Mouse (Mus musculus) cerebellum, adult 2 months (tissue): ENCODE results near the gene Samhd1. TPM values are rescaled to one million over a fixed set of nuclear protein-coding genes. Genes with fewer than 3 reads are reported as not detected.

Experiments used
- DNase-seq, 2 experiments: peaks; one replicate each; pipeline ENCODE4 v3.0.0; 2021
- H3K27ac ChIP-seq: fragments of 200-500 bp; 2 replicates; pipeline ENCODE4 v1.5.1; 2012; ENCODE audit warnings: low read length, control low read depth, inconsistent platforms; ENCODE audit not compliant: insufficient read depth
- H3K27me3 ChIP-seq: fragments of 200-500 bp; 2 replicates; pipeline ENCODE4 v1.6.1; 2012; ENCODE audit warnings: inconsistent platforms, mild to moderate bottlenecking, low read length, moderate library complexity; ENCODE audit not compliant: control insufficient read depth, insufficient read depth
- H3K4me1 ChIP-seq: fragments of 200-500 bp; 2 replicates; pipeline ENCODE4 v1.6.1; 2011; ENCODE audit warnings: low read length; ENCODE audit not compliant: control insufficient read depth, insufficient read depth
- H3K4me3 ChIP-seq: fragments of 200-500 bp; replicated peaks from 2 replicates; pipeline ENCODE3; 2011; ENCODE audit warnings: mild to moderate bottlenecking, low read depth, low read length, control low read depth; ENCODE audit not compliant: insufficient read depth
- CTCF ChIP-seq: fragments of 200-500 bp; IDR thresholded peaks from 2 replicates; pipeline ENCODE4 v1.5.1; 2011; ENCODE audit warnings: low read depth, mild to moderate bottlenecking, control low read depth, low read length, moderate library complexity, borderline replicate concordance; ENCODE audit not compliant: insufficient read depth
- POLR2A ChIP-seq: fragments of 200-500 bp; IDR thresholded peaks from 2 replicates; pipeline ENCODE4 v1.6.1; 2011; ENCODE audit warnings: low read length, control low read depth, borderline replicate concordance; ENCODE audit not compliant: insufficient read depth
- WGBS: fragments of 180-500 bp; shearing (Covaris S2); methylation state at CpG from one replicate; pipeline ENCODE4 v1.1.7; 2018; 5-methylcytosine and 5-hydroxymethylcytosine counted together
- polyA plus RNA-seq: library from polyadenylated mRNA; depleted of rRNA; stranded (reverse); fragments of >200 nt; gene quantifications from 2 replicates; pipeline ENCODE4 v1.2.3, GENCODE M21; 2012

The Samhd1 gene
- polyA plus RNA-seq, 1 experiment, result 22.4 TPM

DNA sequence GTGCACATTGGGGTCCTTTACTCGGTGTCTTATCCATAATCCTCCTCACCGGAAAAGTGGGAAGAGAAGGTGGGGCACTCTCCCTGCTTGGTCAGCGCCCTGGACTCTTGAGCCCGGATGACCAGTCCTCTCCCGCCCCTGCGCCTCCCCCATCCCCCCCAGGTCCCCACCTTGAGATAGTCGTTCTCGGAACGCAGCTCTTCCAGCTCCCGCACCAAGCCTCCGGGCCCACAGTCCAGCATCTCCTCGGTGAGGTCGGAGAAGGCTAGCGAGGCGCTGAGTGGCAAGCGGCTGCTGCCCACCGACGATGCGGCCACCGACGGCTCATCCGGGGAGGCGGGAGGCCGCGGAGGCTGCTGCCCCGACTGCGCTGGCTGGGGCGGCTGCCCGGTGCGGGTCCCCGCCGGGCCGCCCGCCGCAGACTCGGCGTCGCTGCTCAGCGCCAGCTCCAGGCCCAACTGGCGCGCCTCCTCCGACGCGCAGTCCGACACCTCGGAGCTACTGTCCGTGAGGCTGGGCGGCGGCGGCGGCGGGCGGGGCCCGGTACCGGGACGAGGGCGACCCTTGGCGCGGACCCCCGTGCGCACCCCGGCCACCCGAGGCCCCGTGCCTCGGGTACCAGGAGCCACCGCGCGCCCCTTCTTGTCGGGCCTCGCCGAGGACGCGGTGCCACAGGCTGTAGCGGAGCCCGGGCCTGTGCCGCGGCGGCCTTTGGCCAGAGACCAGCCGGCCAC, 56.8 kb downstream of the Samhd1 start:
- H3K27ac ChIP-seq, result peak overlapping the region; percentile 73
- peak overlapping the region; percentile 72 for H3K4me3 ChIP-seq
- DNase-seq, result peak; percentile 65 to 78
- no peaks in the 10 kb centered on the region for H3K27me3 ChIP-seq
- under 1% methylated on average over 74 of the region's 79 CpGs for WGBS
- peaks cover 8% of the 10 kb centered on the region for H3K4me1 ChIP-seq
- TF ChIP-seq POLR2A (0 out of 2 replicates have a peak, but pooled peaks have one; percentile 20), CTCF (no peak)

DNA sequence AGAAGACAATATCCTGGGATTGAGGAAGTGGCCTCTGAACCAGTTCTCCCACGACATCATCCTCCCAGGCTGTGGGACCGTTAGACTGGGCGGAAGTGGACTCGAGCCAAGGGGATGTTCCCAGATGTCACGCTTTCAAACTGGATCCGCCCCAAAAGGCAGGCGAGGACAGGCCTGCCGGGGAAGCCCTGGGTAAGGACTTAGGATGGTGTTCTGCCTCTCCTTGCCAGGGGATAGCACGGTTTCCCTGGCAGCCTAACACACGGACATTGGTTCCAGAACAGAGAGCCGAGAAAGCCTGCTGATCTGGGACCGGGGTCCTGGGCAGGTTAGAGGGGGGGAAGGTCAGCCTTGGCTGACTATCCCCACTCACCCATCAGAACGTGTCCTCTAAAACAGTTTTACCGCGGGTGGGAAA, 57.4 kb downstream of the Samhd1 start:
- H3K4me3 ChIP-seq, result peak overlapping the region; percentile 72
- peaks cover 14% of the 10 kb centered on the region for H3K4me1 ChIP-seq
- WGBS, result under 1% methylated on average over 15 of the region's 15 CpGs
- peak overlapping the region; percentile 73 for H3K27ac ChIP-seq
- TF ChIP-seq CTCF (no peak), POLR2A (no peak)
- DNase-seq, result peak; percentile 69 to 72
- H3K27me3 ChIP-seq, result no peaks in the 10 kb centered on the region

DNA sequence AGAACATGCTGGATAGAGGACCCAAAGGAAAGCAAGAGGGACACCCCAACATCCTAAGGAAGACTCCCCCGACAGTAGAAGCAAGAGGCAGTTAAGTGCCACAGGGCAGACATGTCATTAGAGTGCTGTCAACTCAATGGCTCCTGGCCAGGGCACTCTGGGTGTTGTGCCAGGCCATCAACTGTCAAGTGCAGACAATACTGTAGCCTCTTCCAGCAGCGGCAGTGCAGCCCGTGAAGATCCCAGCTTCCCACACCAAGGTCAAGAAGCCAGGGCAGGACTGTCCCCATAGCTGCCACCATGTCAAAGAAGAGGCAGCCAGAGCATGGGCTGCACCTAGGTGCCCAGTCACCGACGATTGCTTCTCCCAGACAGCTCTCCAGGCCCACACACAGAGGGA, 57.9 kb downstream of the Samhd1 start:
- TF ChIP-seq CTCF, result no peak
- no peak for TF ChIP-seq POLR2A
- H3K27ac ChIP-seq, result peak overlapping the region; percentile 73
- DNase-seq, result peak; percentile 84 to 85
- peak overlapping the region; percentile 72 for H3K4me3 ChIP-seq
- no peaks in the 10 kb centered on the region for H3K27me3 ChIP-seq
- peaks cover 19% of the 10 kb centered on the region for H3K4me1 ChIP-seq
- WGBS, result 2% methylated on average over 5 of the region's 5 CpGs

DNA sequence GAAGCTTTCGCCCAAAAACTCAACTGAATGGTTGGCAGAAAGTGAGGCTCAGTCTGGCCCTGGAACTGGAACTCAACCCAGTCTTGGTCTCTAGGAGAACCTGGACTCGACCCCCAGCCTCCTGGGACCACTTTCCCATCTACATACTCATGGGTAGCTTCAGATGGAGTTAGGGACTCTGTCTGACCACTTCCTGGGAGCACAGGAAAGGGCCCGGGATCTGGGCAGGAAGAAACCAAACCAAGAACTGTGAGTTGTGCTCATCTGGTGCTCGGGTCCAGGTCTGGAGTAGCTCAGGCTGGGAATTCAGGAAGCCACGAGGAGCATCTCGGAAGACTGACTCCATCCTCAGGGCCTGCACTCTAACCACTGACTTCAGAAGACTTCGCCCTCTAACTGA, 58.5 kb downstream of the Samhd1 start:
- DNase-seq, result peak; percentile 33 to 51
- WGBS, result 7% methylated on average over 7 of the region's 7 CpGs
- Histone ChIP-seq H3K27ac (peak overlapping the region; percentile 73), H3K4me3 (peak overlapping the region; percentile 72), H3K4me1 (peaks cover 24% of the 10 kb centered on the region), H3K27me3 (no peaks in the 10 kb centered on the region)
- TF ChIP-seq CTCF (no peak), POLR2A (no peak)

DNA sequence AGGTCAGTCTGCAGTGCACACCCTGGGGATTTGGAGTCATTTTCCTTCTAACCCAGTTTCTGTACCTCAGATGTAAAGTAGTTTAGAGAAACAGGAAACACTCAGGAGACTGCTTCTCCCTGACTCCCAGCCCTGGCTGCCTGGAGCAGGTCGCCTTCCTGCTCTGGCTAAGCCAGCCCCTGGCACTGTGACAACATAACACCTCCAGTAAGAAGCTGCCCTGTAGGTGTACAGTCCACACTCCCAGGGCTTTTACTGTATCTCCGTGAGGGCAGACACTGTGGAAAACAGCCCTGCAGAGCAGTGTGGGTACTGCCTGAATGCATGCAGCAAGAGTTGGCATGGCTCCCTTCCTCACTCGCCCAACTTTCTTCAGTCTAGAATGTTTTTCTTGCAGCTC, 59.4 kb downstream of the Samhd1 start:
- 0% methylated on average over 3 of the region's 3 CpGs for WGBS
- H3K4me3 ChIP-seq, result peak overlapping the region; percentile 72
- peak overlapping the region; percentile 73 for H3K27ac ChIP-seq
- peaks cover 33% of the 10 kb centered on the region for H3K4me1 ChIP-seq
- peak; percentile 42; the same call in 1 of the 2 replicates for TF ChIP-seq POLR2A
- TF ChIP-seq CTCF, result peak; percentile 23; the same call in 1 of the 2 replicates
- DNase-seq, result peak; percentile 82 to 88
- H3K27me3 ChIP-seq, result no peaks in the 10 kb centered on the region

DNA sequence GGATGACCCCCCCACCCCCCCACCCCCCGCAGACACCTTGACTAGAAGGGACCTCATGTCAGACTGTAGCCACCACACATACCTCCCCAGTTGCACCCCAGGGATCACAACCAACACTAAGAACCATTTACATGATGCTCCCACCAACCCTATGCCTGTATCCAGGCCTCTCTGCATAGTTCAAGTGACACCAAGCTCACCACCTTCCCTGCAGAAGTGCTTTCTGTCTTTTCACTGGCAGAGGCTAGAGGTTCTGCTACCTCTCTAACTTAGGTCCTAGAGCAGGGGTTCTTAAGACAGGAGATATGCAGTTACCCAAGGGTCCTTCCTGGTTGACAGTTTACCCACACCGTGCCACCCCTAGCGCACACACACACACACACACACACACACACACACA, 59.8 kb downstream of the Samhd1 start:
- Histone ChIP-seq H3K27me3 (no peaks in the 10 kb centered on the region), H3K4me3 (peak overlapping the region; percentile 72), H3K4me1 (peaks cover 38% of the 10 kb centered on the region), H3K27ac (peak overlapping the region; percentile 73)
- DNase-seq, result no peak
- 17% methylated on average over 3 of the region's 3 CpGs for WGBS
- TF ChIP-seq CTCF, result no peak
- no peak for TF ChIP-seq POLR2A

DNA sequence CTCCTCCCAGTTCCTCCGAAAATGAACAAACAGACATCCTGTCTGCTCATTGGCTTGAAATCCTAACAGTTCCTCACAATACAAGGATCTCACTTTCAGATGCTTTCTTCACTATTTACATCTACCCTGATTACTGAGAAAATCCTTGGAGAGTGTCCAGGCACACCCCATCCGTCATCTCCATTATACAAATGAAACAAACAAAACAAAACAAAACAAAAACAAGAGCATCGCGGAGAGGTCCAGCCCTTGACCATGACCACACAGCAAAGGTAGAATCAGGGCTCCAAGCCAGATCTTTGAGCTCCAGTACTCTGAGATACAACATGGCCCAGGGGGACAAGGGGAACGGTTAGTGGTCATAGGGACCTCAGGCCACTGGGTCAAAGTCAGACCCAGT, 60.3 kb downstream of the Samhd1 start:
- Histone ChIP-seq H3K4me1 (peaks cover 42% of the 10 kb centered on the region), H3K4me3 (peak overlapping the region; percentile 72), H3K27me3 (no peaks in the 10 kb centered on the region), H3K27ac (peak overlapping the region; percentile 85)
- TF ChIP-seq CTCF (no peak), POLR2A (no peak)
- 4% methylated on average over 5 of the region's 5 CpGs for WGBS
- peak; percentile 47 to 52 for DNase-seq

DNA sequence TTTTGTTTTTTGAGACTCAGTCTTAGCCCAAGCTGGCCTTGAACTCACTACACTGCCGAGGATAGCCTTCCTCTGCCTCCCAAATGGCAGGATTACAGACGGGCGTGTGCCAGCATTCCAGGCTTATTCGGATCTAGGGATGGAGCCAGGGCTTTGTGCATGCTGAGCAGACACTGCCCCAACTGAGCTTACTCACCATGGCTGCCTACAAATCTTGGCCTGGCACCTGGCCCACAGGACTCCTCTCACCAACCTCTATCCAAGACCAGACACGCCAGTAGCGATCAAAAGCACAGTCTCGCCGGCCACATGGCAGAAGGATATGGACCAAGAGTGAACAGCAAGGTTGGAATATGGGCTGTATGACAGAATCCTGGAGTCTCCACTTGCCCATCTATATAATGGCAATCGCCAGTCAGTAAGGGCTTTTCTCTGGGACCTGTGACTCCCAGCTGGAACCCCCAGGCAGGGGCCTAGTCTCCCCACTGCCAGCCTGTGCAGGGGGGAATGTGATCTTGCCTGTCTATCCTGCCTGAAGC, 60.8 kb downstream of the Samhd1 start:
- H3K27me3 ChIP-seq, result no peaks in the 10 kb centered on the region
- no peak; the same call in 1 of the 2 replicates for TF ChIP-seq POLR2A
- TF ChIP-seq CTCF, result no peak
- peak overlapping the region; percentile 97 for H3K27ac ChIP-seq
- DNase-seq, result peak; percentile 92 to 96
- peaks cover 46% of the 10 kb centered on the region for H3K4me1 ChIP-seq
- H3K4me3 ChIP-seq, result peak overlapping the region; percentile 72
- WGBS, result 4% methylated on average over 9 of the region's 9 CpGs
